Comparison of ENCODE assay signal across 27 mouse cellular contexts in genomic region chr10:20670541-20670940, GRCm38 (mm10). TPM values are rescaled to one million over a fixed set of nuclear protein-coding genes. Genes with fewer than 3 reads are reported as not detected.
DNase-seq lines count a peak whose midpoint lies in the region; ATAC-seq and TF ChIP-seq lines count a peak whose summit lies in the region.
"Had no signal": no experiment of that assay in that cellular context is flagged by ENCODE, and none has a peak within 500 bp of the region (broad histone marks: within the 10 kb centered on the region; RNA-seq: fewer than 3 reads in every experiment).

No protein-coding gene starts in this region.

- DNase-seq in liver, adult 2 months (ENCODE audit: extremely low read depth, low read depth, low spot score), result no peak
- no peak for DNase-seq in midbrain, postnatal 0 days (ENCODE audit: low spot score)
- peak; percentile 66 for DNase-seq in R1 (ENCODE audit: low read depth, low spot score)
- DNase-seq in hindbrain, embryonic 10.5 days (ENCODE audit: low spot score), result no peak
- DNase-seq: adrenal gland, postnatal 36 days; B cell, adult 2 months; cerebellum, adult 8-10 months; cerebellum, postnatal 25 days; gastrocnemius, postnatal 10 days; heart, postnatal 4 days; kidney, adult 18-20 months; kidney, postnatal 25 days; left cerebral cortex, postnatal 4 days; lung, adult 18-20 months; lung, postnatal 36 days had no signal

- H3K36me3 ChIP-seq in liver, adult 2 months (ENCODE audit: control insufficient read depth, insufficient read depth, low read length), result no peaks in the 10 kb centered on the region
- no peaks in the 10 kb centered on the region for H3K36me3 ChIP-seq in liver, embryonic 12.5 days
- no peaks in the 10 kb centered on the region for H3K36me3 ChIP-seq in midbrain, postnatal 0 days (ENCODE audit: insufficient read depth, low read length)
- H3K36me3 ChIP-seq in midbrain, embryonic 13.5 days, result no peaks in the 10 kb centered on the region
- no peaks in the 10 kb centered on the region for H3K36me3 ChIP-seq in hindbrain, embryonic 10.5 days
- H3K36me3 ChIP-seq: embryonic facial prominence, embryonic 10.5 days; embryonic facial prominence, embryonic 15.5 days; heart, embryonic 10.5 days; kidney, embryonic 15.5 days; neural tube, embryonic 13.5 days had no signal

- no peak overlapping the region for H3K27ac ChIP-seq in liver, adult 2 months (replicated peaks; ENCODE audit: insufficient read depth, low read depth, low read length)
- no peak overlapping the region for H3K27ac ChIP-seq in liver, embryonic 12.5 days
- no peak overlapping the region for H3K27ac ChIP-seq in midbrain, postnatal 0 days (ENCODE audit: low read depth, low read length)
- no peak overlapping the region for H3K27ac ChIP-seq in midbrain, embryonic 13.5 days
- H3K27ac ChIP-seq in hindbrain, embryonic 10.5 days, result no peak overlapping the region
- H3K27ac ChIP-seq: embryonic facial prominence, embryonic 10.5 days; embryonic facial prominence, embryonic 15.5 days; forebrain, embryonic 13.5 days; heart, embryonic 10.5 days; hindbrain, embryonic 14.5 days; kidney, embryonic 15.5 days; neural tube, embryonic 13.5 days had no signal

- H3K4me1 ChIP-seq in liver, adult 2 months (ENCODE audit: control insufficient read depth, insufficient read depth, low read length), result peaks cover 5% of the 10 kb centered on the region; the same call in 1 of the 2 replicates
- no peaks in the 10 kb centered on the region for H3K4me1 ChIP-seq in liver, embryonic 12.5 days
- peaks cover 5% of the 10 kb centered on the region; the same call in 1 of the 2 replicates for H3K4me1 ChIP-seq in midbrain, postnatal 0 days (ENCODE audit: insufficient read depth, low read length)
- H3K4me1 ChIP-seq in midbrain, embryonic 13.5 days (replicated peaks), result peaks cover 8% of the 10 kb centered on the region; the same call in 1 of the 2 replicates
- H3K4me1 ChIP-seq in hindbrain, embryonic 10.5 days (replicated peaks), result peaks cover 17% of the 10 kb centered on the region
- H3K4me1 ChIP-seq: embryonic facial prominence, embryonic 15.5 days; kidney, embryonic 15.5 days; neural tube, embryonic 13.5 days had no signal

- no peaks in the 10 kb centered on the region for H3K27me3 ChIP-seq in liver, adult 2 months (ENCODE audit: control insufficient read depth, insufficient read depth, low read length)
- no peaks in the 10 kb centered on the region for H3K27me3 ChIP-seq in liver, embryonic 12.5 days (replicated peaks)
- H3K27me3 ChIP-seq in midbrain, postnatal 0 days (ENCODE audit: insufficient read depth, low read length), result no peaks in the 10 kb centered on the region
- no peaks in the 10 kb centered on the region for H3K27me3 ChIP-seq in midbrain, embryonic 13.5 days
- H3K27me3 ChIP-seq in hindbrain, embryonic 10.5 days (ENCODE audit: insufficient read depth, poor library complexity, severe bottlenecking), result no peaks in the 10 kb centered on the region
- H3K27me3 ChIP-seq: embryonic facial prominence, embryonic 15.5 days; forebrain, embryonic 13.5 days; kidney, embryonic 15.5 days; neural tube, embryonic 13.5 days had no signal

- no peak for TF ChIP-seq POLR2A in liver, adult 2 months (IDR thresholded peaks at IDR 0.05; ENCODE audit: extremely low read depth, insufficient read depth, low read length)

- WGBS in liver, adult 2 months, result 89% methylated on average over 8 of the region's 8 CpGs
- WGBS in liver, embryonic 12.5 days (ENCODE audit: insufficient replicate concordance), result 74% methylated on average over 8 of the region's 8 CpGs
- WGBS in midbrain, postnatal 0 days, result 80% methylated on average over 8 of the region's 8 CpGs
- WGBS in midbrain, embryonic 13.5 days, result 82% methylated on average over 8 of the region's 8 CpGs
- 84% methylated on average over 8 of the region's 8 CpGs for WGBS in hindbrain, embryonic 10.5 days

- no peaks in the 10 kb centered on the region for H3K79me2 ChIP-seq in liver, adult 2 months (ENCODE audit: control insufficient read depth, insufficient read depth, low read length)

- no peak for ATAC-seq in liver, embryonic 12.5 days
- no peak for ATAC-seq in midbrain, postnatal 0 days (ENCODE audit: low FRiP score)
- no peak for ATAC-seq in midbrain, embryonic 13.5 days
- ATAC-seq: forebrain, embryonic 13.5 days; Patski had no signal

- no peaks in the 10 kb centered on the region for H3K9me3 ChIP-seq in liver, embryonic 12.5 days (replicated peaks)
- no peaks in the 10 kb centered on the region for H3K9me3 ChIP-seq in midbrain, postnatal 0 days (ENCODE audit: low read length)
- H3K9me3 ChIP-seq in midbrain, embryonic 13.5 days, result no peaks in the 10 kb centered on the region
- H3K9me3 ChIP-seq in hindbrain, embryonic 10.5 days, result no peaks in the 10 kb centered on the region
- H3K9me3 ChIP-seq: embryonic facial prominence, embryonic 10.5 days; embryonic facial prominence, embryonic 15.5 days; forebrain, embryonic 13.5 days; heart, embryonic 10.5 days; kidney, embryonic 15.5 days; neural tube, embryonic 13.5 days had no signal

- peak; percentile 4; the same call in 1 of the 2 replicates for TF ChIP-seq CTCF in liver, adult 2 months (IDR thresholded peaks at IDR 0.05; ENCODE audit: low read depth, low read length)
- 0 out of 2 replicates have a peak, but pooled peaks have one; percentile 14 for TF ChIP-seq CTCF in midbrain, postnatal 0 days (IDR thresholded peaks at IDR 0.05)

- no peak overlapping the region for H3K4me3 ChIP-seq in liver, adult 2 months (ENCODE audit: insufficient read depth, low read depth, low read length)
- no peak overlapping the region for H3K4me3 ChIP-seq in liver, embryonic 12.5 days
- no peak overlapping the region for H3K4me3 ChIP-seq in midbrain, postnatal 0 days (ENCODE audit: low read depth, low read length)
- H3K4me3 ChIP-seq in midbrain, embryonic 13.5 days (replicated peaks), result no peak overlapping the region
- no peak overlapping the region for H3K4me3 ChIP-seq in hindbrain, embryonic 10.5 days
- H3K4me3 ChIP-seq: embryonic facial prominence, embryonic 10.5 days; embryonic facial prominence, embryonic 15.5 days; forebrain, embryonic 13.5 days; heart, embryonic 10.5 days; kidney, embryonic 15.5 days; neural tube, embryonic 13.5 days had no signal

- H3K9ac ChIP-seq in liver, adult 2 months (ENCODE audit: low read depth, low read length), result no peak overlapping the region
- no peak overlapping the region for H3K9ac ChIP-seq in liver, embryonic 12.5 days
- no peak overlapping the region for H3K9ac ChIP-seq in midbrain, postnatal 0 days (replicated peaks; ENCODE audit: low read length, poor library complexity, severe bottlenecking)
- no peak overlapping the region for H3K9ac ChIP-seq in midbrain, embryonic 13.5 days (replicated peaks)
- H3K9ac ChIP-seq: embryonic facial prominence, embryonic 15.5 days; forebrain, embryonic 13.5 days; hindbrain, embryonic 14.5 days; kidney, embryonic 15.5 days; neural tube, embryonic 13.5 days had no signal

- H3K4me2 ChIP-seq in liver, embryonic 12.5 days, result no peak overlapping the region
- no peak overlapping the region for H3K4me2 ChIP-seq in midbrain, postnatal 0 days (ENCODE audit: low read depth, low read length, poor library complexity, severe bottlenecking)
- no peak overlapping the region for H3K4me2 ChIP-seq in midbrain, embryonic 13.5 days (replicated peaks)
- H3K4me2 ChIP-seq: embryonic facial prominence, embryonic 15.5 days; forebrain, embryonic 13.5 days; hindbrain, embryonic 14.5 days; kidney, embryonic 15.5 days; midbrain, embryonic 11.5 days; neural tube, embryonic 13.5 days had no signal

RNA-seq across cellular contexts. Expression of gene Pde7b, which starts 54.3 kb away (rescaled TPM):
- 7.9 and 8.8 TPM in 2 replicates for total RNA-seq in liver, adult 2 months (2014; rRNA removed)
- 3.1 and 3.2 TPM in 2 replicates for polyA plus RNA-seq in liver, adult 2 months (2012; rRNA removed)
- polyA plus RNA-seq in liver, embryonic 12.5 days (2016; fragmentation: Nextera tagmentation; extraction: Ambion mirVana), result 0.29 and 0.42 TPM in 2 replicates
- 6.0 and 11.6 TPM in 2 replicates for total RNA-seq in midbrain, postnatal 0 days (2014; rRNA removed)
- 1.7 and 3.3 TPM in 2 replicates for polyA plus RNA-seq in midbrain, postnatal 0 days (2015; fragmentation: Nextera tagmentation; extraction: Ambion mirVana)
- 1.8 and 2.3 TPM in 2 replicates for polyA plus RNA-seq in midbrain, embryonic 13.5 days (2015; fragmentation: Nextera tagmentation; extraction: Ambion mirVana)
- 1.5 and 2.1 TPM in 2 replicates for polyA plus RNA-seq in hindbrain, embryonic 10.5 days (2016; fragmentation: Nextera tagmentation; extraction: Ambion mirVana)
- total RNA-seq: MEL had no signal
